Mouse (Mus musculus) lung, embryonic 16.5 days (tissue): ENCODE measurements at regions not wholly inside any gene's neighbourhood (a gene's known extent, or its start where the extent isn't known, plus 50 kb on each side); places are given as distances from the start of the nearest gene placed in this dataset.

ENCODE experiments used
- ATAC-seq: fragments of 200-750 bp; cut with Nextera tagmentation; 2 replicates; pipeline ENCODE4 v1.8.0; 2017; ENCODE audit warnings: low read depth, mild to moderate bottlenecking, moderate library complexity
- H3K27ac ChIP-seq: fragments of 300-500 bp; sonication (generic); 2 replicates; pipeline ENCODE4 v1.5.1; 2014; ENCODE audit warnings: mild to moderate bottlenecking, control low read depth, low read length
- H3K27me3 ChIP-seq: fragments of 300-500 bp; sonication (generic); 2 replicates; pipeline ENCODE4 v1.6.1; 2014; ENCODE audit warnings: low read depth, low read length, mixed read lengths; ENCODE audit not compliant: control insufficient read depth, insufficient read depth
- H3K36me3 ChIP-seq: fragments of 300-500 bp; sonication (generic); 2 replicates; pipeline ENCODE4 v1.6.1; 2014; ENCODE audit warnings: low read length; ENCODE audit not compliant: control insufficient read depth, insufficient read depth
- H3K4me1 ChIP-seq: fragments of 300-500 bp; sonication (generic); replicated peaks from 2 replicates; pipeline ENCODE4 v1.6.1; 2014; ENCODE audit warnings: low read length, mixed read lengths; ENCODE audit not compliant: control insufficient read depth, insufficient read depth
- H3K4me2 ChIP-seq: fragments of 300-500 bp; sonication (generic); 2 replicates; pipeline ENCODE4 v1.6.1; 2014; ENCODE audit warnings: low read depth, low read length, control low read depth
- H3K4me3 ChIP-seq: fragments of 300-500 bp; sonication (generic); 2 replicates; pipeline ENCODE4 v1.5.1; 2014; ENCODE audit warnings: mild to moderate bottlenecking, low read length, control low read depth
- H3K9ac ChIP-seq: fragments of 300-500 bp; sonication (generic); 2 replicates; pipeline ENCODE4 v1.6.1; 2014; ENCODE audit warnings: low read length, control low read depth
- H3K9me3 ChIP-seq: fragments of 300-500 bp; sonication (generic); 2 replicates; pipeline ENCODE4 v1.6.1; 2016; ENCODE audit warnings: low read length; ENCODE audit not compliant: control insufficient read depth
- WGBS: fragments of 180-500 bp; shearing (Covaris S2); extraction: QIAGEN DNeasy Blood & Tissue Kit; methylation state at CpG from one replicate; pipeline ENCODE4 v1.1.7; 2014; 5-methylcytosine and 5-hydroxymethylcytosine counted together

GRCm38 (mm10) chr9:93992216-93992615, 545.7 kb downstream of the 1190002N15Rik start:
- Histone ChIP-seq H3K27me3 (no peaks in the 10 kb centered on the region), H3K36me3 (no peaks in the 10 kb centered on the region), H3K27ac (no peak overlapping the region), H3K9me3 (no peaks in the 10 kb centered on the region), H3K4me1 (no peaks in the 10 kb centered on the region), H3K9ac (no peak overlapping the region), H3K4me2 (no peak overlapping the region), H3K4me3 (no peak overlapping the region)
- no peak for ATAC-seq
- 71% methylated on average over 3 of the region's 3 CpGs for WGBS

- ATAC-seq: no peak
Observed at GRCm38 (mm10) chr9:93991141-93991540, 546.7 kb downstream of the 1190002N15Rik start.

GRCm38 (mm10) chr9:93981136-93981535, 556.7 kb downstream of the 1190002N15Rik start:
- Histone ChIP-seq H3K4me3 (no peak overlapping the region), H3K9me3 (no peaks in the 10 kb centered on the region), H3K27ac (no peak overlapping the region), H3K4me2 (no peak overlapping the region), H3K27me3 (no peaks in the 10 kb centered on the region), H3K4me1 (no peaks in the 10 kb centered on the region; the same call in 1 of the 2 replicates), H3K36me3 (no peaks in the 10 kb centered on the region), H3K9ac (no peak overlapping the region)
- ATAC-seq: no peak
- WGBS: 29% methylated on average over 2 of the region's 2 CpGs

More at GRCm38 (mm10) chr9:93991141-93991540, 546.7 kb downstream of the 1190002N15Rik start:
- Histone ChIP-seq H3K4me1 (no peaks in the 10 kb centered on the region), H3K9me3 (no peaks in the 10 kb centered on the region), H3K36me3 (no peaks in the 10 kb centered on the region), H3K27me3 (no peaks in the 10 kb centered on the region), H3K4me2 (no peak overlapping the region), H3K9ac (no peak overlapping the region), H3K4me3 (no peak overlapping the region), H3K27ac (no peak overlapping the region)
- WGBS: 55% methylated on average over 1 of the region's 1 CpGs

GRCm38 (mm10) chr9:93969691-93970284, 568.1 kb downstream of the 1190002N15Rik start:
- 73% methylated on average over 6 of the region's 6 CpGs for WGBS
- Histone ChIP-seq H3K9ac (no peak overlapping the region), H3K27ac (no peak overlapping the region), H3K27me3 (no peaks in the 10 kb centered on the region), H3K4me2 (no peak overlapping the region), H3K9me3 (no peaks in the 10 kb centered on the region), H3K4me1 (no peaks in the 10 kb centered on the region), H3K4me3 (no peak overlapping the region), H3K36me3 (no peaks in the 10 kb centered on the region)
- ATAC-seq: no peak

GRCm38 (mm10) chr9:93969118-93969517, 568.8 kb downstream of the 1190002N15Rik start:
- H3K27ac ChIP-seq: no peak overlapping the region
- H3K9ac ChIP-seq: no peak overlapping the region
- no peaks in the 10 kb centered on the region for H3K36me3 ChIP-seq
- 86% methylated on average over 5 of the region's 5 CpGs for WGBS
- no peak overlapping the region for H3K4me2 ChIP-seq
- ATAC-seq: no peak
- no peaks in the 10 kb centered on the region for H3K4me1 ChIP-seq
- H3K4me3 ChIP-seq: no peak overlapping the region
- no peaks in the 10 kb centered on the region for H3K9me3 ChIP-seq
- no peaks in the 10 kb centered on the region for H3K27me3 ChIP-seq

GRCm38 (mm10) chr9:93955235-93956040, 582.4 kb downstream of the 1190002N15Rik start:
- H3K36me3 ChIP-seq: no peaks in the 10 kb centered on the region
- no peaks in the 10 kb centered on the region for H3K27me3 ChIP-seq
- H3K4me2 ChIP-seq: no peak overlapping the region
- no peak overlapping the region for H3K9ac ChIP-seq
- ATAC-seq: no peak
- H3K4me1 ChIP-seq: no peaks in the 10 kb centered on the region
- no peaks in the 10 kb centered on the region for H3K9me3 ChIP-seq
- H3K27ac ChIP-seq: no peak overlapping the region
- no peak overlapping the region for H3K4me3 ChIP-seq

GRCm38 (mm10) chr9:93948671-93949070, 589.2 kb downstream of the 1190002N15Rik start:
- Histone ChIP-seq H3K36me3 (no peaks in the 10 kb centered on the region), H3K4me3 (no peak overlapping the region), H3K27me3 (no peaks in the 10 kb centered on the region), H3K4me2 (no peak overlapping the region), H3K9ac (no peak overlapping the region), H3K9me3 (no peaks in the 10 kb centered on the region), H3K4me1 (no peaks in the 10 kb centered on the region), H3K27ac (no peak overlapping the region)
- WGBS: 70% methylated on average over 1 of the region's 1 CpGs
- no peak for ATAC-seq

- Histone ChIP-seq H3K9me3 (no peaks in the 10 kb centered on the region), H3K4me1 (no peaks in the 10 kb centered on the region)
- ATAC-seq: no peak
Observed at GRCm38 (mm10) chr9:93947053-93947452, 590.8 kb downstream of the 1190002N15Rik start.

GRCm38 (mm10) chr9:93940193-93940592, 597.7 kb downstream of the 1190002N15Rik start:
- H3K4me3 ChIP-seq: no peak overlapping the region
- 70% methylated on average over 3 of the region's 3 CpGs for WGBS
- ATAC-seq: no peak
- no peaks in the 10 kb centered on the region for H3K4me1 ChIP-seq
- no peaks in the 10 kb centered on the region for H3K9me3 ChIP-seq
- H3K27me3 ChIP-seq: no peaks in the 10 kb centered on the region
- no peak overlapping the region for H3K9ac ChIP-seq
- H3K4me2 ChIP-seq: no peak overlapping the region
- no peak overlapping the region for H3K27ac ChIP-seq
- H3K36me3 ChIP-seq: no peaks in the 10 kb centered on the region

More at GRCm38 (mm10) chr9:93947053-93947452, 590.8 kb downstream of the 1190002N15Rik start:
- Histone ChIP-seq H3K4me2 (no peak overlapping the region), H3K27me3 (no peaks in the 10 kb centered on the region), H3K4me3 (no peak overlapping the region), H3K27ac (no peak overlapping the region), H3K9ac (no peak overlapping the region), H3K36me3 (no peaks in the 10 kb centered on the region)
- WGBS: 58% methylated on average over 1 of the region's 1 CpGs
